Mouse (Mus musculus) heart, adult 18-20 months (tissue): ENCODE data around the gene Jpt2. TPM values are rescaled to one million over a fixed set of nuclear protein-coding genes. Genes with fewer than 3 reads are reported as not detected.

Source experiments
- DNase-seq, 2 experiments: peaks; one replicate each; pipeline ENCODE4 v3.0.0; 2021 to 2022; ENCODE audit warnings: mixed read lengths in 1 of 2
- total RNA-seq, 2 experiments: library from RNA; stranded (reverse); gene quantifications; 2 replicates each; pipeline ENCODE4 v1.2.3; 2021

Jpt2 gene
- total RNA-seq, 2 experiments from 2014 or later: 8.9 to 11.2 TPM

- DNase-seq: no peak
Measured at GRCm38 (mm10) chr17:24913984-24914383, 46.5 kb downstream of the Jpt2 start.

- DNase-seq: no peak
Measured at GRCm38 (mm10) chr17:24907591-24907990, 52.9 kb downstream of the Jpt2 start.

- no peak for DNase-seq
Measured at GRCm38 (mm10) chr17:24903767-24904166, 56.7 kb downstream of the Jpt2 start.

GRCm38 (mm10) chr17:24902671-24903474 lies 57.6 kb downstream of the Jpt2 start:
- no peak for DNase-seq

- no peak for DNase-seq
Measured at GRCm38 (mm10) chr17:24902124-24902523, 58.4 kb downstream of the Jpt2 start.

- DNase-seq: no peak
Measured at GRCm38 (mm10) chr17:24900014-24900413, 60.5 kb downstream of the Jpt2 start.

- DNase-seq: peak; percentile 62 to 79
Measured at GRCm38 (mm10) chr17:24899153-24899552, 61.3 kb downstream of the Jpt2 start.

GRCm38 (mm10) chr17:24898041-24898854 lies 62.2 kb downstream of the Jpt2 start:
- DNase-seq: no peak

- DNase-seq: no peak
Measured at GRCm38 (mm10) chr17:24897600-24897999, 62.9 kb downstream of the Jpt2 start.

GRCm38 (mm10) chr17:24896993-24897269 lies 63.6 kb downstream of the Jpt2 start:
- DNase-seq: no peak

GRCm38 (mm10) chr17:24896241-24896992 lies 64.1 kb downstream of the Jpt2 start, which contains the start of gene Nme3:
Gene Nme3 (plus strand): TSS chr17:24896500.
- DNase-seq: peak; percentile 74 to 84

GRCm38 (mm10) chr17:24895571-24896240 lies 64.8 kb downstream of the Jpt2 start:
- DNase-seq: peak in 1 of 2 experiments; percentile 43

- peak; percentile 89 to 91 for DNase-seq
Measured at GRCm38 (mm10) chr17:24894995-24895547, 65.4 kb downstream of the Jpt2 start, which contains the start of the genes Eme2 and Mrps34. Gene Eme2 (minus strand): TSS chr17:24895087. Gene Mrps34 (plus strand): TSS chr17:24895116.

GRCm38 (mm10) chr17:24894061-24894994 lies 66.2 kb downstream of the Jpt2 start:
- no peak for DNase-seq

- DNase-seq: no peak
Measured at GRCm38 (mm10) chr17:24893276-24893675, 67.2 kb downstream of the Jpt2 start.

GRCm38 (mm10) chr17:24892785-24893184 lies 67.7 kb downstream of the Jpt2 start:
- DNase-seq: peak in 1 of 2 experiments; percentile 14

- no peak for DNase-seq
Measured at GRCm38 (mm10) chr17:24891321-24891720, 69.2 kb downstream of the Jpt2 start.

GRCm38 (mm10) chr17:24890151-24891092 lies 70.1 kb downstream of the Jpt2 start:
- DNase-seq: no peak

GRCm38 (mm10) chr17:24888862-24889261 lies 71.6 kb downstream of the Jpt2 start:
- DNase-seq: no peak
